Mouse (Mus musculus): ENCODE measurements at regions not wholly inside any gene's neighbourhood (a gene's known extent, or its start where the extent isn't known, plus 50 kb on each side); places are given as distances from the start of the nearest gene placed in this dataset.

DNA sequence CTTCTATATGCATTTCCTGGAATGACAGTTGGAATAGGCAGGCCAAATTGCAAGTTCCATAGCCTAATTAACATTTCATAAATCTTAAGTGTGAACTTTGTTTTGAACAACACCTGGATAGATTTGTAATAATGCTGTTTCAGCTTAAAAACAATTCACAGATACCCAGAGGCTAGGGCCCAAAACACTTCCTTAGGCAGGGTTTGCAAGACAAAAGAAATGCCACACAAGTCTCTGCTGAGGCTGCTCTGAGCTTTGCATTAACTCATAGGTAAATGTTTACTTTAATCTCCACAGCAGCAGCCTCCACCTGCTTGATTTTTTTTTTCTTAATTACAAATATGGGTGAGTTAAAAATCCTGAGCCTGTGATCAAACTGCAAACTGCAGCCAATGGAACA, 118.4 kb downstream of the Gnat3 start:
- peak; percentile 66 for DNase-seq (ENCODE audit: low read depth, low spot score)

DNA sequence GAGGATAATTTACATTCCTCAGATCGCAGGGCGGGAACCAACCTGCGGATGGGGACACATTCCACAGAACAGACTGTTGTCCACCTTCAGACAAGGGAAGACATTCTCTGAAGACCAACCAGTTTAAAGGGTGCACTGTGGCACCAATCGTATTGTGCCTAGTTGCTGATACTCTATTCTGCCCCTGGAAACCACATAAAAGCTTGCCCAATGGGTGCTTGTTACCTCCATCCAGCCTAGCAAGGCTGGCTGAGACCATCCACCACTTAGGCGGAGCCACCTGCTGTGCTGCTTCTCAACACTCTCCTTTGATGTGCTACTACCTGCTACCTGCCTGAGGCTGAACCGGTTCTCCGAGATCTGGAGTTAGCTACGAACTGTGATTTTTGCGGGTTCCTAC, 119.9 kb downstream of the Gnat3 start:
- peak; percentile 95 for DNase-seq (ENCODE audit: low read depth, low spot score)

DNA sequence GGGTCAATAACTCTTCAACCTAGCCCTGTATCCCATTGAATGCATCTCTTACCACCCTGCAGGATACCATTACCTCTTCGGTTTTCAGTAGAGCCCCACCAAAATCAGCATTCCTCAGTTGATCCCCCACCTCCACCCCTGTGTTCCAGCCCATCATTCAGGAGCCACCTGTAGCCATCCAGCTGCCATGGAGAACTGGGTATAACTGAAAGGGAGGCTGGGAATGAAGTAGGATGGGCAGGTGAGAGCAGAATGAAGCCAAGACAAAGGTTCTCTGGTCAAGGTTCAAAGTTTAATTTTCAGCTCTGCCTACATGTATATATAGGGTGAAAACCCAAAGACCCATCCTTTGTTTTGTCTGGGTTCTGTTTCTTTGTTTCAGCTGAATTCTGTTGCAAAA, 121.4 kb downstream of the Gnat3 start:
- DNase-seq (ENCODE audit: low read depth, low spot score) = peak; percentile 86

DNA sequence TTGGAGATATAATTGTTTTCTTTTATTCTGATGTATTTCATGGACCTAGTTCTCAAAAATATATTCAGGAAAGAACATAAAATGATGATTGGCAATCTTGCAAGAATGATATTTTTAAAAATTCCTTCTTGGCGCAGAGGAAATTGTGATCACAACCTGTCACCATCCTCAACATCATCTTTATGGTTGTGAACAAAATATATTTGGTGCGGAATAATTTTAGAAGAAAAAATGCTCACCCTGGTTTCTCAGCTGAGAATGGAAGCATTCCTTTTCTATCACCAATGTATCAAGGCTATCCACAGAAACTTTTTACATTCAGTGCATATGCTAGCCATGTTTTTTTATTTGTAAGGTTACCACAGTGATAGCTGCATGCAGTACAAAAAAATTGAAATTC, 123.1 kb downstream of the Gnat3 start:
- no peak for DNase-seq (ENCODE audit: low read depth, low spot score)

DNA sequence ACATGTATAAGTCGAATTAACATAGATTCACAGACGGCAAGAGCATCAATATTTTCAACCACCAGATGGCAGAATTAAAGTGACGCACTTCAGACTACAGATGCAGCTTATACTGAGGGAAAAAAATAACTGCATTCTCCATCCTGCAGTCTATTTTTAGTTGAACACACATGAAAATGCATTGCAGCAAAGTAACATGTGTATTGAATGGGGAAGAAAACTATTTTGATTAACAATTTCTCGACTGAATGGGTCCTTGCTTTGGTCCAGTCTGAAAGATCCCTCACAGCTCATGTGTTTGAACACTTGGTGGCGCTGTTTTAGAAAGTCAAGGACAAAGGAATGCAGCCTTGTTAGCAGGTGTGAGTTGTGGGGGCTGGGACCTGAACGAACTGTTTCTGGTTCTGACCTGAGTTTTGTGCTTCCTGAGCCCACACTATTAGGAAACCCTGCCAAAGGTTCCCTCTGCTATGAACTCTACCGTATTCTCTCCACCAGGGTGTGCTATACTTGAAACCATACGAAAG, 125.6 kb downstream of the Gnat3 start:
- DNase-seq (ENCODE audit: low read depth, low spot score) = peak; percentile 98

DNA sequence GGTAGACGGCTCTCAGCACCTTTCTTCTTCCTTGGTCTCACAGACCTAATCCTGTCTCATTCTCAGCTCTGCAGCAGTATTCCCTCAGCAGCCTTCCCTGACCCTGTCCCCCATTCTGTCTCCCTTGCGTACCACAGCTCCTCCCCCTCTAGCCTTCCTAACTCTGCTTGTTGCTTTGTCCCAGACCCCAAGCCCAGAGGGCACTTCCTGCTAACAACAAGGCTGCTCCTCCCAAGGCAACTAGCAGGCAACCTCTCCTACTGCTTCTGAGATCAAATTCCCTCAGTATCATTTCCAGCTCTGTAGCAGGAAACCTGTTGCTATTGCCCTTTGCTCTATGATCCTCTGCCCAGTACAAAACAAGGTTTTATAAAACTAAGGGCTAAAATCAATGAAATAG, 127.6 kb downstream of the Gnat3 start:
- DNase-seq (ENCODE audit: low read depth, low spot score) = peak; percentile 82

DNA sequence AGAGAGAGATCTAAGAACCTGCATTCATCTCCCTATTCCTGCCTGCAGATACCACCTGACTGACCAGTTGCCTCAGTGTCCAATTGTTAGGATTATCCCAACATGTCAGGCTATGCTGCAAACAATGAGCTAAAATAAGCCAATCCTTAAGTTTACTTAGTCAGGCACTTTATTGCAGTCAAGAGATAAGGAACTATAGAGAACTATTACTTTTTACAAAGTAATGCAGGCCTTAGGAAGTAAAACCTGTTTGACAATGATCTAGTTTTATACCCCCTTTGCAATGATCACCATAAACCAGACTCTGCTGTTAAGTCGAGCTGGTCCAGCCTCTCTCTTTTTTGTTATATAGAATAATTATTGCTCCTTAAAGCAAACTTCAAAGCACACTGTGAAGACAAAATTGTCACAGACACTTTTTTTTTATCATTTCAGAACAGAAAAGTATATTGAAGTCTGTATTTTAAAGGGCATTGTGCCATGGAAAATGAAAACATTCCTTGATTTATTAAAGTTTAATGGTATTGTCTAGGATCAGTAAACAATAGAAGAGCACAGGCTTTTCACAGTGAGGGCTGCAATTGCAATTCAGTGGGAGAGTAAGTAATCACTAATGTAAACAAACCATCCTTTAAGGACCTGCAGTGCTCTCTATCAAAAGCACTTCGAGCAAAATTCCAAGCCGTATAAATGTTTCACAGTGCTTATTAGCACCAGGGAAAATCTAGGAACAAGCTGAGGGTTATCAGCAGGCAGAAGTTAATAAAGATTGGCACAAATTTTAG, 152.7 kb downstream of the Gnat3 start:
- no peak for DNase-seq (ENCODE audit: low read depth, low spot score)

DNA sequence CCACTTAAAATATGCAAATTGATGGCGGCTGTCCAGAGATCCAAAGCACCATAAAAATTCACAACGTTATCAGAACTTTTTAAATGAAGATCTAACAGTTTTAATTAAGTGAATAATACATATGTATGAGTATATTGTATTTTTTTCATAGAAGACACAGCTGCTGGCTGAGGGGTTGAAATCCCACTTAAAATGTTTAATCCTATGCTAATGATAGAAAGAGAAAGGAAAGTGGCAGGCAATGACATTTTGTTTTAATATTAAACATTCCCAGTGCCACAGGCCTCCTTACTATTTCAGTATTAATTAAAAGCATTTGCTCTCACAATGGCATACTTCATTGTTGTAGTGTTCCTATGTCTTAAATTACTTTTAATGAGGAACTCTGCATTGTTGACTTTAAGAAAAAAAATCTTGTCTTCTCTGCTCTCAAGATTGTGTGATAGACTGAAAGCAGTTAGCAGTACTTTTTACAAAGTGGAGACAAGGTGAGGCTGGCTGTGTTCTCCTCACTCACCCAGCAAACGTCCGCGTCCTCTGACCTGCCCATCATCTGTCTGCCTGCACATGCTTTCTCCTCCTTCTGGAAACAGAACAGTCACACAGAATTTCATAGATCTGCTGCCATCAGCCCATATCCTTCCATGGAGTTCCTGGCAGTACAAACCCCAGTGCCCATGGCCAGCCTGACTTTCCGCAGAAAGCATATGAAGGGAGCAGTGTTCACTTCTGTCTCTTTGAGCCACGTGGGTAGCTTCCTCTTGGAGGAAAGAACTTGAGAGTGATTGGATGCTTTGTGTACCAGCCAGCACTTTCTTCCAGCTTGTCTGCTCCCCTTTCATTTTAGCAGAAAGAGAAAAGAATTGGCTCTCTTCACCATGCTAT, 173.7 kb downstream of the Gnat3 start:
- no peak for DNase-seq (ENCODE audit: low read depth, low spot score)

DNA sequence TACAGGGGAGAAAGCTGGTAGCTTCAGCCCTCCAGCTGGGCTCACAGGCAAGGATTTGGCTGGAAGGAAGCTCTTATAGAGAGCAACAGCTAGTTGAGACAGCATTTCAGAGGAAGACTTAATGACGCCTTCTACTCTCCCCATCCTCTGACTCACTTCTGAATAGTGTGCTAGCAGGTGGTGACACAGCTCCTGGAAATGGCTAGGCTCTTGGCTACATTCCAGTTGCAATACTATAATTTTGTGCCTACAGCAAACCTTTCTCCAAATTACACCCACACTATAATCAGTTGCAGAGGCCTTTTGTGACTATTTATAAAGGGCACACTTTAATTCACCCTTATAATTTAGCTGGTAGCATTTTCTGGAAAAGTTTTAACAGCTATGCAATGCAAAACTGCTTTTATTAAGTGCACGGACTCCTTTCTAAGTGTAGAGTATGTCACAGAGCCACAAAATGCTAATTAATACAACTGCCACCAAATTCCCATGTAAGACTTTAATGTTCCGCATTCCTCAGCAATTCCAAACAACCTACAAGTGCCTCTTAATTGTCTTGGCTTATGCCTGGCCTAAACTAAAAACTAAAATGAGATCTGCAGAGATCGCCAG, 175.2 kb downstream of the Gnat3 start:
- no peak for DNase-seq (ENCODE audit: low read depth, low spot score)

DNA sequence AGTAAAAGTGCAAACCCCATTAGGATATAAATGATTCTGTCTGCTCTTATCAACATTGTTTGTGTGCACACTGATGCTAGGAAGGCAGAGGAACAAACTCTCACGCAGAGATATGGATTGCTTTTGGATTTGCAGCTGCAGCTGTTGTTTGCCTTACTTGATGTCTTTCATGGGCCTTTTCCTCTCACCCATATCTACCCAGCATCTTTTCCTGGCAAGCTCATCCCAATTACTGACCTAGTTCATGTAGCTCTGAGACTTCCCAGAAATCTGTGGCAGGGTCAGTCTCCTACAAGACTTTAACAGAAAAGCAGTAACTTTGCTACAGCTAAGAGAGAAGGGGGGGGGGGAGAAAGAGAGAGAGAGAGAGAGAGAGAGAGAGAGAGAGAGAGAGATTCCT, 189.9 kb downstream of the Gnat3 start:
- DNase-seq (ENCODE audit: low read depth, low spot score) = no peak

DNA sequence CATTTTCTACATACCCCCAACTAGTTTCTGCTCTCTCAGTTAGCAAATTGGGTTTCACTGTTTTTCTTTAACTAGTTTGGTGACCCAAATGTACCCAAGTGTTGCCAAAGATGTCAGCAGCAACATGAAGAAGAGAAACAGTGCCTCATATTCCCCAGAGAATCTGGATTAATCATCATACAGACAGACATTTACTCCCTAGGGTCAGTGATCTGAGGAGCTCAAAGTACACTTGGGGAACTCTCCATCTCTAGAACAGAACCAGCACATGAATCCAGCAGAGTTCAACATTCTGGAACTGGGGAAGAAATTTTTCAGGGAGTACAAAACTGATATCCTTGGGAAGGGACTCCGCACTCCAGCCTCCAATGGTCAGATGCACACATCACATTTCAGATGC, 191.4 kb downstream of the Gnat3 start:
- no peak for DNase-seq (ENCODE audit: low read depth, low spot score)

DNA sequence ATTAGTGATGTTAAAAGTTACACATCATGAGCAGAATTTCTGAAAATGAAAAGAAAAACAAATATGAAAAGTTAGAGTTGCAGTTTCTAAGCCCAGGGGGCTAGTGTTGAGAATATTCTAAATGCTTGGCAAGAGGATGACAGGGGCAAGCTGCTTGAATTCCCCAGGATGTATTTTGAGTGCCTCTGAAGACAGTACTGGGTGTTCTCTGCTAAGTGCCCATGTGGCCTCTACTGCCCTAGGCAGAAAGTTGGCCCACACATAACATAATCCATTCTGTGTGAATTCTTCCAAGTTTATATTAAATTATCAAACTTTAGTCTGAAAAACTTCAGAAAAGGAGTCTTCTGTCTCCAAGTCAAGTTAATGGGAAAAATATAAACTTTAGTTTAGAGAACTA, 196.6 kb downstream of the Gnai1 start:
- DNase-seq (ENCODE audit: low read depth, low spot score) = no peak

DNA sequence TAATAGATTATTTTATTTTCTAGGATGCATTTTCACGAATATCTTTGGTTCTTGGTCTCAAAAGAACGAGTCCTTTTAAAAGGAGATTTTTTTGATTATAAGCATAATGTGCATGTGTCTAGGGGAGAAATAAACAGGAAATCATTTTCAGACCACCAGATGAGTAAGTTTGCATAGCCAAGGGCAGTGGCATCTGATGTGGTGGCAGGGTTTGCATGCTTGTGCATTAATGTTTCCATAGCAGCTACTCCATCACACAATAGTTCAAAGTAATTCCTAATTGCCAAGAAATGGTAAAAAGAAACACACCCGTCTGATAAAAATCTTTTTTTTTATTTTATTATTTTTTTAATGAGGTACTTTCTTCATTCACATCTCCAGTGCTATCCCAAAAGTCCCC, 182.3 kb downstream of the Gnai1 start:
- DNase-seq (ENCODE audit: low read depth, low spot score) = no peak

DNA sequence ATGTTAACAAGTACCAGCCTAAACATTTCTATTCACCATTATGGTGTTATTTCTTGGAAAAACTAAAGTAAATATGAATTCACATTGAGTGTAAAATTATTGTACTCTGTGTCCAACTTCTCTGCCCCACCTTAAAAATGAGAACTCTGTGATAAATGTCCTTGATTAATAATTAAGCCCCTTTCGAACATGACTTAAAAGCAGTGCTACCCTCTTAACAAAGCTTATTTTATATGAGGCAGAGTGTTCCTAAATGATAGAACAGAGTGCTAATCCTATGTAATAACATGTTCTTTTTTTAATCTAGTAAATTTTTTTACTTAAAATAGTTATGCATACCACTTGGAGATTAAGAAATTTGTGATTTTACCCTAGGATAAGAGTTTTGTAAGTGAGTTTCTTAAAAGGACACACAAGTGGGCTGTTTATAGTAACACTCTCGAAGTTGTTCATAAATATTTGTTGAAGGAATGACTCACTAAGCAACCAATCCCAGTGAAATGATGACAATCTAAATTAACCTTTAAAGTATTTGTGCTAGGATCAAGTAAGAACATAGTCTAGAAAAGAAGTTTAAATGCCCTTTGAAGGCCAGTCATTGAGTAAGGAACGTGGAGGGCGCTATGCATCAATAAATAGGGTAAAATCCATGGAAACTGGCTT, 148.6 kb downstream of the Gnai1 start:
- DNase-seq (ENCODE audit: low read depth, low spot score) = no peak
